Mouse (Mus musculus): ENCODE data around the gene Pik3c2a.

Pik3c2a gene

GRCm38 (mm10) chr7:116292377-116292776 lies 150.9 kb downstream of the Pik3c2a start:
- DNase-seq = no peak

DNA sequence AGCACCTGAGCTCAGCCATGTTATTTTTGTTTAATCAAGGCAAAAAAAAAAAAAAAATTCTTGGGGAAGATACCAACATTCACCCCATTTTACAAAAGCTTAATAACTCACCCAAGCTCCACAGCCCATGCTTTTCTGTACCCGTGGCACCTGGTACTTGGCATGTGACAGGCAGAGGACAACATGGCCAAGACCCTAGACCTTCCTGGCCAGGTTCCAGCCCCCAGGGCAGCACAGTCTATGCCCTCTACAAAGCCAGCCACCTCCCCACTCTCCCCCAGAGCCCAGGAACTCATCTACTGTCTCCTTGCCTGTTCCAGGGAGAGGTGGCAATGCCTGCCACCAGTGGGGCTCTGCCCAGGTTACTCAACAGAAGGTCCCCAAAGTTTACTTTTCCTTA lies 152.7 kb downstream of the Pik3c2a start:
- DNase-seq = no peak

- no peak for DNase-seq
Observed at GRCm38 (mm10) chr7:116288996-116289395, 154.3 kb downstream of the Pik3c2a start.

DNA sequence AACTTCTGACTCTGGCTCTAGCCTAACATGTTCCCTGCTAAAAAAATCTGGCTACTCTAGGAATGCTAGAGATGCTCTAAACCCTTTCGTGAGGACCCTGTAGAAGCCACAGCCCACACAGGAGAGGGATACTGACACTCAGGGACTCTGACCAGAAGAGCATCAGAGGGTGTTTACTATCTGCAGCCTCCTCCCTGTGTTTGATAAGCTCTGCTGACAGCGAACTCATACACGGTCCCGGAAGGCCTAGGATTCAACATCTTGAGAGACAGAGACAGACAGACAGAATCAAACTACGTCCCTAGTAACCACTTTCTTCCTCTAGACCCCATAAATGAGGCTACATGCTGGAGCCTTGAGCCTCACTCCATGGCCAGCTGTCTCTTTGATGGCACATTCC lies 155.3 kb downstream of the Pik3c2a start:
- no peak for DNase-seq
